Mouse (Mus musculus): ENCODE measurements at regions not wholly inside any gene's neighbourhood (a gene's known extent, or its start where the extent isn't known, plus 50 kb on each side); places are given as distances from the start of the nearest gene placed in this dataset.

GRCm38 (mm10) chr4:127819009-127819408 is 151.7 kb downstream of the CK137956 start:
- 74% methylated on average over 5 of the region's 5 CpGs for WGBS
- Histone ChIP-seq H3K27me3 (replicated peaks; ENCODE audit: insufficient read depth, low read length) (no peaks in the 10 kb centered on the region), H3K9ac (replicated peaks; ENCODE audit: low read depth) (no peak overlapping the region), H3K4me2 (replicated peaks; ENCODE audit: low read depth, low read length) (no peak overlapping the region), H3K27ac (ENCODE audit: low read length) (no peak overlapping the region), H3K4me1 (ENCODE audit: insufficient read depth, low read depth, low read length) (no peaks in the 10 kb centered on the region), H3K4me3 (ENCODE audit: low read depth, low read length) (no peak overlapping the region), H3K36me3 (ENCODE audit: insufficient read depth, low read length) (no peaks in the 10 kb centered on the region), H3K9me3 (ENCODE audit: low read length) (no peaks in the 10 kb centered on the region)
- ATAC-seq (no peak), DNase-seq (ENCODE audit: low spot score) (no peak)
- TF ChIP-seq EP300 (IDR thresholded peaks at IDR 0.05) = no peak
- TF ChIP-seq CTCF (IDR thresholded peaks at IDR 0.05) = no peak

- H3K4me1 ChIP-seq (ENCODE audit: insufficient read depth, low read depth, low read length) = no peaks in the 10 kb centered on the region
- no peaks in the 10 kb centered on the region for H3K27me3 ChIP-seq (replicated peaks; ENCODE audit: insufficient read depth, low read length)
- DNase-seq (ENCODE audit: low spot score) = no peak
- TF ChIP-seq CTCF (IDR thresholded peaks at IDR 0.05) (no peak), EP300 (IDR thresholded peaks at IDR 0.05) (no peak)
- no peaks in the 10 kb centered on the region for H3K36me3 ChIP-seq (ENCODE audit: insufficient read depth, low read length)
- no peak overlapping the region for H3K27ac ChIP-seq (ENCODE audit: low read length)
- H3K4me3 ChIP-seq (ENCODE audit: low read depth, low read length) = no peak overlapping the region
- H3K9ac ChIP-seq (replicated peaks; ENCODE audit: low read depth) = no peak overlapping the region
- WGBS = 88% methylated on average over 6 of the region's 6 CpGs
- no peaks in the 10 kb centered on the region for H3K9me3 ChIP-seq (ENCODE audit: low read length)
- no peak for ATAC-seq
- H3K4me2 ChIP-seq (replicated peaks; ENCODE audit: low read depth, low read length) = no peak overlapping the region
Measured at GRCm38 (mm10) chr4:127814631-127815030, 156.1 kb downstream of the CK137956 start.

GRCm38 (mm10) chr4:127812047-127812545 is 158.7 kb downstream of the CK137956 start:
- Histone ChIP-seq H3K4me3 (ENCODE audit: low read depth, low read length) (no peak overlapping the region), H3K9me3 (ENCODE audit: low read length) (no peaks in the 10 kb centered on the region), H3K27me3 (replicated peaks; ENCODE audit: insufficient read depth, low read length) (no peaks in the 10 kb centered on the region), H3K4me1 (ENCODE audit: insufficient read depth, low read depth, low read length) (no peaks in the 10 kb centered on the region), H3K27ac (ENCODE audit: low read length) (no peak overlapping the region), H3K4me2 (replicated peaks; ENCODE audit: low read depth, low read length) (no peak overlapping the region), H3K9ac (replicated peaks; ENCODE audit: low read depth) (no peak overlapping the region), H3K36me3 (ENCODE audit: insufficient read depth, low read length) (no peaks in the 10 kb centered on the region)
- ATAC-seq (no peak), DNase-seq (ENCODE audit: low spot score) (no peak)
- TF ChIP-seq EP300 (IDR thresholded peaks at IDR 0.05) (no peak), CTCF (IDR thresholded peaks at IDR 0.05) (no peak)
- 72% methylated on average over 3 of the region's 3 CpGs for WGBS

DNA sequence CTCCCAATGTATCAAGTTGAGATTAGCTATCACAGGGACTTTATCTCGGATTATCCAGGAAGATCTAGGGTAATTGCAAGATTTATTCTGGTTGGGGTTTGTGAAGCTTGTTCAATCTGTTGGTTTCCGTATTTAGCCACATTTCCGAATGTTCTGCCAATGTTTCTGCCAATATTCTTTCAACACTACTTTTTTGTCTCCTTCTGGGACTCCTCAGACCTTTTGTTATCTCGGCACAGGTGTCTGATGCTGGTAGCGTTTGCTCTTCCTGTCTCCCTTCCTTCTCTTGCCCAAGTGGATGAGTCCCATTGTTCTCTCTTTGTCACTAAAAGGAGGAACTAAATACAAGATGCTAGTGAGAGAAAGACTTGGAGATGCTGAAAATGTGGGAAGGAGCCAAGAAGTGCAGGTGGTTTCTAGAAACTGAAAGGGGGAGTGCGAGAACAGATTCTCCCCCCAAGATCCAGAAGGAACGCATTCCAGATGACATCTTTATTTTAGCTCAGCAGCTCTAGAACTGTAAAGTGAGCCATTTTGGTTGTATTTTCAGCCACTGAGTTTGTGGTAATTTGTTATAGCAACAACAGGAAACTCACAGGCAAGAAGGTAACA is 159.7 kb downstream of the CK137956 start:
- ATAC-seq (no peak), DNase-seq (ENCODE audit: low spot score) (no peak)
- WGBS = 80% methylated on average over 7 of the region's 7 CpGs

GRCm38 (mm10) chr4:127809006-127809405 is 161.7 kb downstream of the CK137956 start:
- H3K4me1 ChIP-seq (ENCODE audit: insufficient read depth, low read depth, low read length) = no peaks in the 10 kb centered on the region
- TF ChIP-seq CTCF (IDR thresholded peaks at IDR 0.05) = no peak
- TF ChIP-seq EP300 (IDR thresholded peaks at IDR 0.05) = no peak
- H3K4me3 ChIP-seq (ENCODE audit: low read depth, low read length) = no peak overlapping the region
- no peaks in the 10 kb centered on the region for H3K27me3 ChIP-seq (replicated peaks; ENCODE audit: insufficient read depth, low read length)
- H3K9me3 ChIP-seq (ENCODE audit: low read length) = no peaks in the 10 kb centered on the region
- no peak overlapping the region for H3K9ac ChIP-seq (replicated peaks; ENCODE audit: low read depth)
- DNase-seq (ENCODE audit: low spot score) = no peak
- H3K36me3 ChIP-seq (ENCODE audit: insufficient read depth, low read length) = no peaks in the 10 kb centered on the region
- H3K27ac ChIP-seq (ENCODE audit: low read length) = no peak overlapping the region
- no peak overlapping the region for H3K4me2 ChIP-seq (replicated peaks; ENCODE audit: low read depth, low read length)
- WGBS = 61% methylated on average over 6 of the region's 6 CpGs
- ATAC-seq = no peak

More for the DNA sequence above, 159.7 kb downstream of the CK137956 start:
- no peak overlapping the region for H3K4me3 ChIP-seq (ENCODE audit: low read depth, low read length)
- H3K27me3 ChIP-seq (replicated peaks; ENCODE audit: insufficient read depth, low read length) = no peaks in the 10 kb centered on the region
- no peaks in the 10 kb centered on the region for H3K9me3 ChIP-seq (ENCODE audit: low read length)
- H3K4me1 ChIP-seq (ENCODE audit: insufficient read depth, low read depth, low read length) = no peaks in the 10 kb centered on the region
- TF ChIP-seq EP300 (IDR thresholded peaks at IDR 0.05) = no peak
- TF ChIP-seq CTCF (IDR thresholded peaks at IDR 0.05) = no peak
- no peak overlapping the region for H3K4me2 ChIP-seq (replicated peaks; ENCODE audit: low read depth, low read length)
- H3K27ac ChIP-seq (ENCODE audit: low read length) = no peak overlapping the region
- no peak overlapping the region for H3K9ac ChIP-seq (replicated peaks; ENCODE audit: low read depth)
- H3K36me3 ChIP-seq (ENCODE audit: insufficient read depth, low read length) = no peaks in the 10 kb centered on the region

DNA sequence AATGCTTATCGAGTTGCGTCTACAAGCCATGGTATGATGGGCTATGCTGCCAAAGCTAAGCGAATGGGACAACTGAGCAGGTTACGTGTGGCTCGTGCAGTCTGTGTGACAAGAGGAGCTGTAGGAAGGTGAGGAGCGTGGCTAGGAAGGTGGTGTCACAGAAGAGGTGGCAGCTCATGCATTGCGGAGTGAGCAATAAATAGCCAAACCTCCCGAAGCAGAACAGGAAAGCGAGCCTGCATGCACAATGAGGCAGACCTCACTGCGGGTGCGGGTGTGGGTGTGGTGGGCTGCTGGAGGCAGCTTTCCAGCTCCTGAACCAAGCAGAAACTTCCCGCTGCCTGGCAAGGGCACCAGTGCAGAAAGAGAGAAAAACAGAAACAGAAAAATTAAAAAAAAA is 181.5 kb downstream of the CK137956 start:
- Histone ChIP-seq H3K9me3 (ENCODE audit: low read length) (no peaks in the 10 kb centered on the region), H3K36me3 (ENCODE audit: insufficient read depth, low read length) (no peaks in the 10 kb centered on the region), H3K4me3 (ENCODE audit: low read depth, low read length) (no peak overlapping the region), H3K27me3 (replicated peaks; ENCODE audit: insufficient read depth, low read length) (no peaks in the 10 kb centered on the region), H3K27ac (ENCODE audit: low read length) (no peak overlapping the region), H3K4me1 (ENCODE audit: insufficient read depth, low read depth, low read length) (no peaks in the 10 kb centered on the region), H3K4me2 (replicated peaks; ENCODE audit: low read depth, low read length) (no peak overlapping the region), H3K9ac (replicated peaks; ENCODE audit: low read depth) (no peak overlapping the region)
- ATAC-seq = no peak
- 78% methylated on average over 12 of the region's 12 CpGs for WGBS
- no peak for DNase-seq (ENCODE audit: low spot score)
- TF ChIP-seq EP300 (IDR thresholded peaks at IDR 0.05) = no peak
- no peak for TF ChIP-seq CTCF (IDR thresholded peaks at IDR 0.05)

Measured in lung, postnatal 0 days (tissue).